Mouse (Mus musculus) myocyte (in vitro differentiated cells): ENCODE results near the gene Srl.

Experiments used
- MAX ChIP-seq: IDR thresholded peaks from one replicate; pipeline ENCODE4 v1.6.1; 2011; ENCODE audit warnings: low read depth, mild to moderate bottlenecking, control low read depth
- POLR2A ChIP-seq: IDR thresholded peaks from one replicate; pipeline ENCODE4 v1.6.1; 2011; ENCODE audit warnings: low read depth, mild to moderate bottlenecking, control low read depth, moderate library complexity; ENCODE audit not compliant: insufficient read length
- POLR2AphosphoS2 ChIP-seq: IDR thresholded peaks from one replicate; pipeline ENCODE4 v1.6.1; 2011; ENCODE audit warnings: low read depth, control low read depth; ENCODE audit not compliant: insufficient read length
- REST ChIP-seq: IDR thresholded peaks from one replicate; pipeline ENCODE4 v1.6.1; 2011; ENCODE audit warnings: mild to moderate bottlenecking, control low read depth, moderate library complexity; ENCODE audit not compliant: insufficient read depth, insufficient read length
- TCF12 ChIP-seq: IDR thresholded peaks from one replicate; pipeline ENCODE4 v1.6.1; 2011; ENCODE audit warnings: mild to moderate bottlenecking, control low read depth; ENCODE audit not compliant: poor library complexity, insufficient read depth, severe bottlenecking
- USF1 ChIP-seq: IDR thresholded peaks from one replicate; pipeline ENCODE4 v1.6.1; 2011; ENCODE audit warnings: low read depth, mild to moderate bottlenecking, control low read depth, moderate library complexity

- TF ChIP-seq POLR2A (no peak), REST (no peak), POLR2AphosphoS2 (no peak), MAX (no peak), USF1 (no peak), TCF12 (no peak)
Measured at GRCm38 (mm10) chr16:4503495-4503894, 38.1 kb downstream of the Srl start.
